Mouse (Mus musculus): ENCODE measurements around the gene Preb. TPM values are rescaled to one million over a fixed set of nuclear protein-coding genes. Genes with fewer than 3 reads are reported as not detected.

Gene Preb
- total RNA-seq, 1 experiment from 2014 or later: 56.5 TPM

DNA sequence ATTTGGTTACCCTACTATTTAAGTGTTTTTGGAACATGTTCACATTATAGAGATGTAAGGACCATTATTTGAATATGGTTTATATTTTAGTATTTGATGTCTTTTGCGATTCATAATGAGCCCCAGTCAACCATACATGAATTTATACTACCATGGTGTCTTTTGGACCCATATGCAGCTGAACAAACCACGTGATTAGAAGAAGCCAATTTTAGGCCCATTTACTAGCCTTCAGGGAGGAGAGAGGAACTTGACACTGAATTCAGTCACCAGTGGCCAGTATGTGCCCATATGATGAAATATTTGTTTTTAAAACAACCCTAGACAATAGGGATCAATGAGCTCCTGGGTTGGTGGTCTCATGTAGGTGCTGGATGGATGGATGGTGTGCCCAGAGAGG, 653 bp upstream of the Preb start:
- no peak for ATAC-seq (replicated peaks in 1 of 2; ENCODE audit: insufficient read depth in 1 of 2, low FRiP score in 2 of 2, low TSS enrichment in 1 of 2, low read depth in 1 of 2, poor library complexity in 2 of 2, severe bottlenecking in 2 of 2)

DNA sequence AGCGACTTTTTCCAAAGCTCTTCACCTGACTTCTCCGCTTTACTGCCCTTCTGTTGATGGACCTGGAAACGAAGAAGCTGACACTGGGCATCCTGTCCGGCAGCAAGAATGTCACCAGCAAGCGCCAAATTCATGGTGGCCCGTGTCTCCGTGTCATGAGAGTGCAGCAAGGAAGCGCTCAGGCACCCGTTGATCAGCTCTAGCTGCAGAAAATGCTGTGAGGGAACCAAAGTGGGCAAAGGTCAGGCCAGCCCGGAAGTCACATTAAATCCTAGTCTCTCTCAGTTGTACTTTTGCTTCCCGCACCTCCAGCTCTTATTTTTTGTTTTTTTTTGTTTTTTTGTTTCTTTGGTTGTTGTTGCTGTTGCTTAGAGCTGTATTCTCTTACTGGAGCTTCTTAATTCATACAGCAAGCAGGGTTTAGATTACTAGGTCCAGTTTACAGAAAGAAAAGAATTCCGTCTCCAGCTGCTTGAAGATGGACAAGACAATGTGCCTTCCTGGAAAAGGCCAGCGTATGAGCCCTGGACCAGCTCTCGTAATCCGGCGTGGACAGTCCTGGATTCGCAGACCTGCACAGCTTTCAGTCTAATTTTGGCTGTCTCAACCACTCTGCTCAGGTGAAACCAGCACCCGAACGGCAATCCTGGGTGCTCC, 835 bp downstream of the Preb start:
- ATAC-seq (replicated peaks in 1 of 2; ENCODE audit: insufficient read depth in 1 of 2, low FRiP score in 2 of 2, low TSS enrichment in 1 of 2, low read depth in 1 of 2, poor library complexity in 2 of 2, severe bottlenecking in 2 of 2): no peak

DNA sequence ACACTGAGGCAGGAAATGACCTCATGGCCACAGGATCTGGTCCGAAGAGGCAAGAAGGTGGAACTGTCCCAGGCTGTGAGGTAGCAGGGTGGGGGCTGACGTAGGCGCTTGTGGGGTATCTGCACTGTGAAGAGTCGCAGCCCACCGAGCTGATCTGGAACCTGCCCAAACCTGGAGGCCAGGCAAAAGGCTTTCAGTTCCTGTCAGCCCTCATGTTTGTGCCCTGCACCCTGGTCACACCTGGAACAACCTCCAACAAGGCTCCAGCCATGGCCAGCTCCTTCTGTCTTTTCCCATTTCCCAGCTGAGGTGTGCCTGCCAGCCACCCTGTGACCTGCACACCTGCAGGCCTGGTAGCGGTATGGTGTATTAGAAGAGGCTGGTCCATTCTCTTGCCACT, 2.3 kb downstream of the Preb start:
- ATAC-seq (replicated peaks in 1 of 2; ENCODE audit: insufficient read depth in 1 of 2, low FRiP score in 2 of 2, low TSS enrichment in 1 of 2, low read depth in 1 of 2, poor library complexity in 2 of 2, severe bottlenecking in 2 of 2): no peak

DNA sequence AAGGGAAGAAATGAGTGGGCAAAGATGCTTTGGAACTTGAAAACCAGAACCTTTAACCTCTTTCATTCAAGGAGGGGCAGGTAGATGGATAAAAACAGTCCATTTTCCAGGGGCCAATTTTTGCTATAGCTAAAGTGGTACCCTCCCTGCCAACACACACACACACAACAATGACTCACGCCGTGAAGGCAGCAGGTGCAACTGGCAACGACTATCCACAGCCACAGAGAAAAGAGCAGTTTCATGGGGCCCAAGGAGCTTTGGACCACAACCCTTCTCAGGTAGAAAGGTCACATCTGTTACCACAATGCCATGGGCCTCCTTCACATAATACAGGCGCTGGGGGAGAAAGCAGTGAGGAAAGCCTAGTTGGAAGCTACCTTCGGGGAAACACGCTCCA, 4.4 kb downstream of the Preb start:
- no peak for ATAC-seq (replicated peaks in 1 of 2; ENCODE audit: insufficient read depth in 1 of 2, low FRiP score in 2 of 2, low TSS enrichment in 1 of 2, low read depth in 1 of 2, poor library complexity in 2 of 2, severe bottlenecking in 2 of 2)

DNA sequence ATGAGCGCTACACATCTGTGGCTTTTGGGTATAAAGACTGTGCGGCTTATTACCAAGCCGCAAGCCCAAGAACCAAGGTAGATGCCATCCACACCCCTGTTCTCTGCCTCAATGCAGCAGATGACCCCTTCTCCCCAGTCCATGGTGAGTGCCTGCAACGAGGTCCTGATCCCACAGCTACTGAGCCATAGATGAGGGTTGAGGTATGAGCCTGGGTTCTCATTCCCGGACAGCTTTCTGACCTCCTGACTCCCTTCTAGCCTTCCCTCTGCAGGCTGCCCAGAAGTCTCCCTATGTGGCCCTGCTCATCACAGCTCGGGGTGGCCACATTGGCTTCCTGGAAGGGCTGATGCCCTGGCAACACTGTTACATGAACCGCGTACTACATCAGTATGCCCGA, 5.6 kb downstream of the Preb start:
- ATAC-seq (replicated peaks in 1 of 2; ENCODE audit: insufficient read depth in 1 of 2, low FRiP score in 2 of 2, low TSS enrichment in 1 of 2, low read depth in 1 of 2, poor library complexity in 2 of 2, severe bottlenecking in 2 of 2): no peak

DNA sequence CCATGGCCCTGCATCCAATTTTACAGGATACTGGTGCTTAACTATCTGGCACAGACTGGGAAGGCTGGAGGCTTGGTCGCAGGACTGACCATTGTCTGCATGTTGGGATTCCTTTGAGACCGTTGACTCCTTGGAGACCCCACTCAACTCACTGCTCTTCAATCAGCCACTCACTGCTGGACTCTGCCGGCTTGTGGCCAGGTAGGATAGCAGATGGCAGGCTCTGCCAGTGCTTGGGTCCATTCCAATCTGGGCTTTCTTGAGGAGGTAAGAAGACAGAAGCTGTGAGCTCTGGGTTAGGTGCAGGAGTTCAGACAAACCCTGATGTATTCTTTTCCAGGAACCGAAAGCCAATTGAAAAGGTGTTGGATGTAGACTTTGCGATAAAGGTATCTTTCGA, 6.1 kb downstream of the Preb start:
- ATAC-seq (replicated peaks in 1 of 2; ENCODE audit: insufficient read depth in 1 of 2, low FRiP score in 2 of 2, low TSS enrichment in 1 of 2, low read depth in 1 of 2, poor library complexity in 2 of 2, severe bottlenecking in 2 of 2): no peak

DNA sequence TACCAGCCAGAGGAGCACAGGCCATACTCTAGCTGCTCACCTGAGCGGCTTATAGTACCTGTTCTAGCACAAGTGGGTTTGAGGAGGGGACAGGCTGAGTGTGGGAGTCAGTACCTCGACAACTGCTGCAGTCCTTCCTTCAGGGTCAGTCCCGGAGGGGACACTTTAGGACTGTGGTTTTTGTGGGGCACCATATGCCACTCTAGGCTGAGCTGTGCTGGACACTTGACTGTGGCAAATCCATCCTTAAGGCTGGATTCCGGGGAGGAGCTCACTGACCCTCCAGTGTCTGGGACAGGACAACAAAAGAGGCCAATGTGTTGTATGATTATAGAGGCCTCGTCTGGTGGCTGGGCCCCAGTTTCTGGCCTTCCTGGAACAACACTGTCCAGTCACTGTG, 7.6 kb downstream of the Preb start:
- no peak for ATAC-seq (replicated peaks in 1 of 2; ENCODE audit: insufficient read depth in 1 of 2, low FRiP score in 2 of 2, low TSS enrichment in 1 of 2, low read depth in 1 of 2, poor library complexity in 2 of 2, severe bottlenecking in 2 of 2)

DNA sequence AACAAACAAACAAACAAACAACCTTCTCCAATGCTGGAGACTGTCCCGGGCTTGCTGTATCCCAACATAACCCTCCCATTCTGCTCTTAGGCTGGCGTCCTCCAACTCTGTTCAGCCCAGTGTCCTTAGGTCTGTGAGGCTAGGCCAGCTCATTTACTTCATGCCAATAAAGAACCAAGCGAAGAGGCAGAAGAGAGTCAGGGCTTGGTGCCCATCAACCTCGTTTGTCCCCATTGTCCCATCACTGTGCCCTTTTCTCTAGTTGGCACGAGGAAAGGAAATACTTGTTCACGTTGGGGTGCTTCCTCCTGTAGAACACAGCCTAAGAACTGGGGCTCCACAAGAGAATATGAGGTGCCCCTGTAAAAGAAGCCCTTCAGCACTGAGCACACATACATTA, 8.5 kb downstream of the Preb start:
- no peak for ATAC-seq (replicated peaks in 1 of 2; ENCODE audit: insufficient read depth in 1 of 2, low FRiP score in 2 of 2, low TSS enrichment in 1 of 2, low read depth in 1 of 2, poor library complexity in 2 of 2, severe bottlenecking in 2 of 2)

DNA sequence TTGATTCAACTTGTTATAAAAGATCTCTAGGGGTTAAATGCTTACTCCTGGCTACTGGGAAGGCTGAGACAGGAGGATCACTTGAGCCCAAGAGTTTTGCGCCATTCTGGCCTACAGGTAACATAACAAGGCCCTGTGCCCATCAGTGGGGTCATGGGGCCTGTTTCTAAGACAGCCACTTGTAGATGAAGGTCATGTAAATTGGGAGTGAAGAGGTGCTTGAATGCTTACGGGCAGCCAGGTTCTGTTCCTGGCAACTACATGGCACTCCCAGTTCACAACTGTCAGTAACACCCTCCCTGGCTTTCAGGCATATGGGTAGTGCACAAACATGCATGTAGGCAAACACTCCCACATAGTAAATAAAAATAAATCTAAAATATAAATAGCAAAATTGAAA, 9.2 kb downstream of the Preb start:
- no peak for ATAC-seq (replicated peaks in 1 of 2; ENCODE audit: insufficient read depth in 1 of 2, low FRiP score in 2 of 2, low TSS enrichment in 1 of 2, low read depth in 1 of 2, poor library complexity in 2 of 2, severe bottlenecking in 2 of 2)

DNA sequence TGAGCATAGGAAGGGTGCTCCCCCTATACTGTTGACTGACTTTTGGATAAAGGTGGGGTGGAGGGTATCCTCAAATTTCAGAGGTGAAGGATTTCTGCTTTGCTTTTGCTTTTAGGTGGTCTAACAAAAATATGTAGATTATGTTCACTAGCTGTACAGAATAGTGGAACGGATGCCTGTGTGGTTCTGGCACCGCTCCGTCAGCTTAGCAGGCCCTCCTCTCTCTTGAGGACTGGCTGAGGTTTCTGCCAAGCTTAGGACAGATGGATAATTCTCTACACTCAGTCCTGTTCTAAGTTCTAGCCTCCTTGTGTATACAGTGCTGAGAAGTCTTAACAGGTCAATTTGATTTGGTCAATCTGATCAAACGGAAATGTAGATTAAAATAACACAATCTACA, 9.7 kb downstream of the Preb start:
- ATAC-seq (replicated peaks in 1 of 2; ENCODE audit: insufficient read depth in 1 of 2, low FRiP score in 2 of 2, low TSS enrichment in 1 of 2, low read depth in 1 of 2, poor library complexity in 2 of 2, severe bottlenecking in 2 of 2): no peak

DNA sequence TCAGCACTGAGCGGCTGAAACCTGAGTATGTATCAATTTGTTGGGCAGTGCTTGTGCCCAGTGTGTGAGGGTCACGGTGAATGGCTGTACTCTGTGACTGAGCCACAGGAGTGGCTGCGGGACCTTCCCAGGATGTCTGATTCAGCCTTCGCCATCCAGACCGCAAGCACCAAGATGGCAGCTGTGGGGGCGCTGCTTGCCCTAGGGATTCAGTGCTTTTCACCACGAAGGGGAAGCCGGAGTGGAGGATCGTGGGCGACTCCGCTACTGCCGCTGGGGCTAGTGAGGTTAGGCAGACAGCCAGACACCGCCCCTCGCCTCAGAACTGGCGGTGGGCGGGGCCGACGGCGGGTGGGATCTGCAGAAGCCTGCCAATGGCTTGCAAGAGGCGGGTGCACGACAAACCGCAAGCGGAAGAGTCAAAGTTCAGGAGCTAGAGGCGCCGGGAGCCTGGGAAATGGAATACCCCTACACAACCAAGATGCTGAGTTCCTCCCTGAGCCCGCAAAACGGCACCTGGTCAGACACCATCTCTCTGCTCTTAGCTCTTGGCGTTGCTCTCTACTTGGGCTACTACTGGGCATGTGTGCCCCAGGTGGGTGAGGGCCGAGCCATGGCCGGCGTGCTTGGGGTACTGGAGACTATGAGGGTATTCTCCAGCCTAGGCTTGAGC, 10.4 kb downstream of the Preb start:
- peak; percentile 88 to 90 for ATAC-seq (replicated peaks in 1 of 2; ENCODE audit: insufficient read depth in 1 of 2, low FRiP score in 2 of 2, low TSS enrichment in 1 of 2, low read depth in 1 of 2, poor library complexity in 2 of 2, severe bottlenecking in 2 of 2)

DNA sequence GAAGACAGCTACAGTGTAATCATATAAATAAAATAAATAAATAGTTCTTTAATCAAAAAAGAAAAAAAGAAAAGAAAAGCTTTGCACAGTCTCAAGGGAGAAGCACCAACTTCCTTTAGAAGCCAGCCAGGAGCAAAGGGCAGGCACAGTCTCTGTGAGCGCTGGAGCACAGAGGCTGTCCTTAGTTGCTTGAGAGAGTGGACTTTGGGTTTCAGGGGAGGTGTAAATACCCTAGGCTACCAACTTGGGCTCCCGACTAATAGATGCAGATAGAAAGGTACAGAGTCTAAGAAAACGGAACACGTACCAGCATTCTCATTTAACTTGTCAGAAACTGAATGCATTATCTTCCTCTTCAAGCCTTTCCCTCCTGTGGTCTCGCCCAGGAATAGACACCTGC, 11.5 kb downstream of the Preb start:
- ATAC-seq (replicated peaks in 1 of 2; ENCODE audit: insufficient read depth in 1 of 2, low FRiP score in 2 of 2, low TSS enrichment in 1 of 2, low read depth in 1 of 2, poor library complexity in 2 of 2, severe bottlenecking in 2 of 2): no peak

DNA sequence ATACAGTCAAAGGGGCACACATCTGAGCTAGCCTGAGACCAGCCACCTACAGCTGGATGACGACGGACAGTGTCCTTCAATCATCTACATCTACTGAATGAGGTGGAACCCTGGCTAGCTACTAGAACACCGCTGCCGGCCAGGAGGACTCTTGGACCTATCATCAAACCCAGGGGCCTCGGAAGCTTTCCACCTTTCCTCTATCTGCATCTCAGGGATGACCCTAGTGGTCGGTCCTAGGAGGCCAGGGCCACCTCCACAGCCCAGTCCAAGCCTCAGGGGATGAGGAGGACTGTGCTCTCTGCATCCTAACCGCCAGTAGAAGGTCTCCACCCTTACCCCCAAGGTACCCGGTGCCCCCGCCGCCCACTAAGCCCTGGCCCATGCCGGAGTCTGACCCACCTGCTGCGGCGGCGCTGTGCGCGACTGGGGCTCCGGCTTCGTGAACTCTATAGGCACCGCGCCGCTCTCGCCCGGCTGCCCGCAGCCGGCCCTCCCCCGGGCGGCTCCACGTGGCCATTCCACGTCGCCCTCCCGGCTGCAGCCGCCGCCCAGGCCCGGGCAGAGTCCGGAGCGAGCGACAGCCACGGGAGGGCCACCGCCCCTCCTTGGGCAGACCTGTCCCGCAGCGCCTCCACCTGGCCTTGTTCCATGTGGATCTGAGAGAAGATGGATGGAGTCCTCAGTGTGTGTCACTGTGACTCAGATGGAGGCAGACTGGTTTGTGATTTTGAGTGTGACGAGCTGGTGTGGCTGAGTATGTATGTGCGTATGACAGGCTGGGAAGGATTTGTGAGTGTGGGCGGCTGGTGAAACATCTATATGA, 15.0 kb downstream of the Preb start, which contains the start of gene Cgref1:
TSS of gene Cgref1 (minus strand) at position 636 of the 826 bp plus-strand sequence.
- ATAC-seq (replicated peaks in 1 of 2; ENCODE audit: insufficient read depth in 1 of 2, low FRiP score in 2 of 2, low TSS enrichment in 1 of 2, low read depth in 1 of 2, poor library complexity in 2 of 2, severe bottlenecking in 2 of 2): no peak

DNA sequence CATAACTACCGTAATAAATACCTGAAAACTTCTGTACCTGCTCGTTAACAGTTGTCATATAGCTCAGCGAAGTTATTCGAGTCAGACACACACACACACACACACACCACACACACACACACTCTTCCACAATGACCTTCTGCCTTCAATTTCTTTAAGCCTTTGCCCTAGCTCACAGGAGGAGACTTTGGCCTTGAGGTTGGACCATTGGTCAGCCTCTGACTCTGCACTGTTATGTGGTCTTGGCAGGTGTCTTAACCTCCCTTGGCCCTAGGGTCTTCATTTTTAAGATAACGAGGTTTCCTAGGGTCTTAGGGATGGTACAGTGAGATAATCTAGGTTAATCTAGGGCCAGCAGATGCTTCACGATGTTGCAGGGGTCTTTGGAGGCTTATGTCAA, 15.8 kb downstream of the Preb start:
- no peak for ATAC-seq (replicated peaks in 1 of 2; ENCODE audit: insufficient read depth in 1 of 2, low FRiP score in 2 of 2, low TSS enrichment in 1 of 2, low read depth in 1 of 2, poor library complexity in 2 of 2, severe bottlenecking in 2 of 2)

DNA sequence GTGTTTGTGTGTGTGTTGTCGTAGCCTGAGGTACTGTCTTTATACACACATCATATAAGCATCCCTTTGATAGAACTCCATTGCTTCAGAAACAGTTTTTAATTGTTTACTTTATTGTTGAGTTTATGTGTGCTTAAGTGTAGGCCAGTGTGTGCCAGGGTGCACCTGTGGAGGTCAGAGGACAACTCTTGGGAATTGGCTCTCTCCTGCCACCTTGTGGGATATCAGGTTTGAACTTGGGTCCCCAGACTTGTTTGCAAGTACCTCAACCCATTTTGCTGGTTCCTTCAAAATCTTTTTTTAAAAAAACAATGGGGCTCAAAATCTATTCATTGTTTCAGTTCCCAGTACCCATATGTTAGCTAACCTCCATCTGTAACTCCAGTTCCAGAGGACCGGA, 17.2 kb downstream of the Preb start:
- ATAC-seq (replicated peaks in 1 of 2; ENCODE audit: insufficient read depth in 1 of 2, low FRiP score in 2 of 2, low TSS enrichment in 1 of 2, low read depth in 1 of 2, poor library complexity in 2 of 2, severe bottlenecking in 2 of 2): no peak

DNA sequence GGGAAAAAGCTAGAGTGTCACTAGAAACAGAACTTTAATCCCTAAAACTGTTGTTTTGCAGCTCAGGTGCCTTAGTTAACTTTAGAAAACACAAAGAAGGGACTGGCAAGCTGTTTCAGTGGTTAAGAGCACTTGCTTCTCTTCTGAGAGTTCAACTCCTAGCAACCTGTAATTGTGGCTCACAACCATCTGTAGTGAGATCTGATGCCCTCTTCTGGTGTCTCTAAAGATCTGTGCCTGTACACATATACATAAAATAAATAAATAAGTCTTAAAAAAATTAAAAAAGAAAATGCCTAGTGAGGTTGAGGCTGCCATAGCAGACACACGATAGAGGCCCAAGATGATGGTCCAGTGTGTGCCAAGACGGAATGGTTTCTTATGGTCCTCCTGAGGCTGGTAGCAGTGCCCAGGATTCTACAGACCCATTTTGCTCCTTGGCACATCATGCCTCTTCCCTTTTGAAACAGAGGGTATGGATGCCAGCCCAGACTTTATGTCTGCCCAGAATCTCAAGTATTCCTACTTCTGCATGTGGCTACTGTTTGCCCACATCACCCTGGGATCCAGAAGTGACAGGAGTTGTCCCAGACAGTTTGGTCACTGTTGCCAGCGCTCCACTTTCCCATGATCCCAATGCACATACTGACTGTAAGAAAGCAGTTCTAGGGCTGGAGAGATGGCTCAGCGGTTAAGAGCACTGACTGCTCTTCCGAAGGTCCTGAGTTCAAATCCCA, 25.3 kb downstream of the Preb start:
- no peak for ATAC-seq (replicated peaks in 1 of 2; ENCODE audit: insufficient read depth in 1 of 2, low FRiP score in 2 of 2, low TSS enrichment in 1 of 2, low read depth in 1 of 2, poor library complexity in 2 of 2, severe bottlenecking in 2 of 2)

DNA sequence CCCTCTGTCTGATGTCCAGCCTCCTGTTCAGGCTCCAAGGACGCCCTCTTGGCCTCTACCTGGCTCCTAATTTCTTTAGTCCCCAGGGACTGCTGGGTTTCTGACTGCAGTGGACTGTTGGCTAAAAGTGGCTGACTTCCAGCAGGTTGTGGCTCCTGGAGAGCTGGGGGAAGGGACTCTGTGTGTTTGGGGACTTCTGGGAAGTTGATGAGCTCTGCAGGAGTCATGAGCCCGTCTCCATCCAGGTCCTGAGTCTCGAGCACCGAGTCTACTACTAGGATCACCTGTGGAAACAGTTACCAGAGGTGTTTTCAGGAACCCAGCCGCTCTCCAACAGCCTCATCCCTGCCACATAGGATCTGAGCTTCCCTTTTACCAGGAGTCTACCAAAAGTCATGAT, 26.5 kb downstream of the Preb start:
- no peak for ATAC-seq (replicated peaks in 1 of 2; ENCODE audit: insufficient read depth in 1 of 2, low FRiP score in 2 of 2, low TSS enrichment in 1 of 2, low read depth in 1 of 2, poor library complexity in 2 of 2, severe bottlenecking in 2 of 2)

DNA sequence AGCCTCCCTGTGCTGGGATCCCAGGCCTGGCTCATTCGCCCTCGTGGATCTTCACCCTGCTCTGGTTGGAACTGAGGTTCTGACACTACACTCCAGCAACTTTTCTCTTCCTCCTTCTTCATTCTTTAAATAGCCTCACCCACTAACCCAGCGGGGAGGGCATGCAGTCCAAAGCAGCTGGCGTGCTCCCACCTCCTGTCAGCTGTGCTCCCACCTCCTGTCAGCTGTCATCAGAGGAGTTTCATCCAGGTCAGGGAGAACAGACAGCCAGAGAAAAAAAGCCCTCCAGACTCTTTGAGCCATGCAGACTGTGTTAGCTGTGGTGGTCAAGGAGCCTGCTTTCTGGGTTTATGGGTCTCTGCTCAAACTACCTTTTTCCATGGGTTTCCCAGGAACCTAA, 28.8 kb downstream of the Preb start:
- ATAC-seq (replicated peaks in 1 of 2; ENCODE audit: insufficient read depth in 1 of 2, low FRiP score in 2 of 2, low TSS enrichment in 1 of 2, low read depth in 1 of 2, poor library complexity in 2 of 2, severe bottlenecking in 2 of 2): no peak

Data from hematopoietic stem cell, adult 5-6 weeks (primary cell).